Mouse (Mus musculus) erythroblast, embryonic 14.5 days (primary cell): Measurements from ENCODE around the gene Phyhipl.

Experiments
- GATA1 ChIP-seq: IDR thresholded peaks from 2 replicates; pipeline ENCODE4 v1.6.1; 2012; ENCODE audit warnings: low read length, inconsistent platforms, mixed read lengths
- TAL1 ChIP-seq: IDR thresholded peaks from 3 replicates; pipeline ENCODE4 v1.6.1; 2012; ENCODE audit warnings: low read length, inconsistent platforms, mixed read lengths

DNA sequence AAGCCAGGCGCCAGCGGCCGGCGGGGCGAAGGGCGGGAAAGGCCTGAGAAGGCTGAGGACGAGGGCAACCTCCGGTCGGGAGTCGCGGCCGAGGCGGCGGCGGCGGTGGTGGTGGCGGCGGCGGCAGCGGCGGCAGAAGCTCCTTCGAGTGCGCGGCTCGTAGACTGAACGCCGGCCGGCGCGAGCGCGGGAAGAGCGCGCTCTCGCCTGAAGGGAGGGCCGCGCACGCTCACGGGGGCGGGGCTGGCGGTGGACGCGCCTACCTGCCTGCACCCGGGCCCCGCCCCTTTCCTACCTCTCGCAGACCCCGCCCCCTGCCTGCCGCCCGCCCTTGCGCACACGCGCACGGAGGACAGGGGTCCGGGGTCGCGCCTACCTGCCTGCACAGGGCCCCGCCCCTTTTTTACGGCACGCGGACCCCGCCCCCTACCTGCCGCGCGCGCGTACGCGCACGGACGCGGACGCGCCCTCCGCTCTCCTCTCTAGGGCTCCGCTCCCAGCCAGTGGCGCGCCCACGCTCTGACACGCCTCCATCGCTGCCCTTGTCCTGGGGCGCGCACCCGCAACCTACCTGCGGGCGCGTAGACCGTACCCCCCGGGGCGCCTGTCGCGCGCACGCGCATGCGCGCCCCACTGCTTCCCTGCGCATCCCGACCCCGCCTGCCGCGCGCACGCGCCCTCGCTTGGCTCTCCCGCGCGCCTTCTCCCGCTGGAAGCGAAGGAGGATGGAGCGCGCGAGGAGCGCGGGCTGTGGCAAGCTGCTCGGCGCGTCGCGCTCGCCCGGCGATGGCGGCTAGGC is 56.4 kb downstream of the Phyhipl start:
- TF ChIP-seq GATA1 (no peak), TAL1 (no peak)
